Mouse (Mus musculus): ENCODE measurements at regions not wholly inside any gene's neighbourhood (a gene's known extent, or its start where the extent isn't known, plus 50 kb on each side); places are given as distances from the start of the nearest gene placed in this dataset.
A peak's percentile ranks its signal among the peaks of the same experiment; 100 is the strongest.

DNA sequence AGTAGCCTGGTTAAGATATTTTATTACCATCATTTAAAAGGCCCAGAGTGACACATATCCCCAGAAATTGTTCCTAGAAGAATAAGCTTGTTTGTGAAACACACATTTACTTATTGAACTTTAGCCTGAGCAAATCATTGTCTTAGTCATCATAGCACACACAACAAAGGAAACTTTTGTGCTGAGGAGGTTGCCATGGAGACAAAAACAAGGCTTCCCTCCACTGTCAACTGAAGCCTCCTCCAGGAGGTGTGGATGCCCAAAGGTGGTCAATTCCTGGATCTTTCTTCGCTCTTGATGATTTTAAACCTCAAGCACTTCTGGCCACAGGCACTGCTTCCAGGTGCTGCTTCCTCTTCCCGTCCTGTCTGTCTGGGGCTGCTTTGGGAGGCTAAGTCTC lies 167.3 kb downstream of the Gadd45g start:
- 64% methylated on average over 2 of the region's 2 CpGs for WGBS
- peak overlapping the region; percentile 57 for H3K27ac ChIP-seq

GRCm38 (mm10) chr13:52014566-52014965 lies 168.1 kb downstream of the Gadd45g start:
- H3K27ac ChIP-seq = peak overlapping the region; percentile 60
- H3K9me3 ChIP-seq = no peaks in the 10 kb centered on the region
- H3K27me3 ChIP-seq (ENCODE audit: insufficient read depth, poor library complexity, severe bottlenecking) = peaks cover 22% of the 10 kb centered on the region
- H3K4me1 ChIP-seq (replicated peaks) = peaks cover 40% of the 10 kb centered on the region
- H3K4me3 ChIP-seq = no peak overlapping the region
- DNase-seq (ENCODE audit: low spot score) = no peak
- no peaks in the 10 kb centered on the region for H3K36me3 ChIP-seq
- 53% methylated on average over 7 of the region's 7 CpGs for WGBS

More for the DNA sequence above, 167.3 kb downstream of the Gadd45g start:
- Histone ChIP-seq H3K36me3 (no peaks in the 10 kb centered on the region), H3K4me3 (no peak overlapping the region), H3K4me1 (replicated peaks) (peaks cover 40% of the 10 kb centered on the region), H3K9me3 (no peaks in the 10 kb centered on the region), H3K27me3 (ENCODE audit: insufficient read depth, poor library complexity, severe bottlenecking) (peaks cover 22% of the 10 kb centered on the region)
- DNase-seq (ENCODE audit: low spot score) = no peak

DNA sequence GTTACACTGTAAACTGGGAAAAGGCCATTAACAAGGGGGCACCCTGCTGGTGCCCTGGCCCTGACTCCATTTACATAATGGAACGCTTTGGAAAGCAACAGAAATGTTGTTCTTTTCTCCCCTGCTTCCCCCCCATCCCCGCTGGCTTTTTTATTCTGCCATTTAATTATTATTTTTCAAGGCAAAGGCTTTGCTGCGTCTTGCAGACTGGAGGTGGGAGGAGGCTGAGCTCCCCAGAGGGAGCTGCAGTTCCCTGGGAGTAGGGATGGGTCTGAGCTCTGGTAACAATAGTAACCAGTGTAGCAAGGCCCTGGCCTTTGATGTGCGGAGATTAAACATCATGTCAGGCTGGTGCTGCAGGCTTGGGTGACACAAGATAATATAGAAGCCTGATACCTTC lies 168.6 kb downstream of the Gadd45g start:
- Histone ChIP-seq H3K27ac (peak overlapping the region; percentile 60), H3K4me1 (replicated peaks) (peaks cover 40% of the 10 kb centered on the region), H3K4me3 (no peak overlapping the region), H3K27me3 (ENCODE audit: insufficient read depth, poor library complexity, severe bottlenecking) (peaks cover 26% of the 10 kb centered on the region), H3K36me3 (no peaks in the 10 kb centered on the region), H3K9me3 (no peaks in the 10 kb centered on the region)
- 5% methylated on average over 4 of the region's 4 CpGs for WGBS
- peak; percentile 36 for DNase-seq (ENCODE audit: low spot score)

GRCm38 (mm10) chr13:52015496-52015895 lies 169.0 kb downstream of the Gadd45g start:
- 11% methylated on average over 5 of the region's 5 CpGs for WGBS
- no peak overlapping the region for H3K4me3 ChIP-seq
- peak overlapping the region; percentile 78 for H3K27ac ChIP-seq
- peaks cover 28% of the 10 kb centered on the region for H3K27me3 ChIP-seq (ENCODE audit: insufficient read depth, poor library complexity, severe bottlenecking)
- no peaks in the 10 kb centered on the region for H3K9me3 ChIP-seq
- H3K4me1 ChIP-seq (replicated peaks) = peaks cover 40% of the 10 kb centered on the region
- no peaks in the 10 kb centered on the region for H3K36me3 ChIP-seq
- DNase-seq (ENCODE audit: low spot score) = peak; percentile 65

DNA sequence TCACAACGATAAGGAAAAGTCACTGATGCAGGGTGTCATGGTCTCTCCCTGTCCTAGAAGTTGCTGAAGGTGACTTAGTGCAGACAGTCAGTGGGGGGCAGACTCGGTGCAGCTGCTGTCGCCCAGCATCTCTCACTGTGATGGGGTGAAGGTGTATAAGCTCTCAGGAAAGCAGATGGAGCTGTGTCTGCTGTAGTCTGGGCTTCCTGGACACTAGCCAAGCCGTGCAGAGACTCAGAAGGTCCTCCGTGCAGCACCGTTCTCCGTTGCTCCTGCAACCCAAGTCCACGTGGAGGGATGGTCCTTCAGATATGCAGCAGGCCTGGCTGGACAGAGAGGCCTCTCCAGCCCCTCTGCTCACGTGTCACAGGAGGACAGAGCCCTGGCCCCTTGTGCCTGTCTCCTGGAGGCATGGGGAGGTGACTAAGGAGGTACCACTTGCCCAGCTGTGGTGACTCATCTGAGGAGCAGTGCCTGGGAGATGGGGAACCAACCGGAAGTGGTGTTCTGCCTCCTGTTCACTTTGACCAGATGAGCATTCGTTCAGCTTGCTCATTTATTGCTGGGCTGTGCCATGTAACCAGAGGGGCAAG lies 171.2 kb downstream of the Gadd45g start:
- WGBS = 89% methylated on average over 11 of the region's 11 CpGs
- Histone ChIP-seq H3K4me1 (replicated peaks) (peaks cover 58% of the 10 kb centered on the region), H3K27ac (0 out of 2 replicates have a peak overlapping the region, but pooled peaks have one; percentile 2), H3K9me3 (no peaks in the 10 kb centered on the region), H3K27me3 (ENCODE audit: insufficient read depth, poor library complexity, severe bottlenecking) (peaks cover 33% of the 10 kb centered on the region), H3K4me3 (no peak overlapping the region), H3K36me3 (no peaks in the 10 kb centered on the region)
- DNase-seq (ENCODE audit: low spot score) = no peak

DNA sequence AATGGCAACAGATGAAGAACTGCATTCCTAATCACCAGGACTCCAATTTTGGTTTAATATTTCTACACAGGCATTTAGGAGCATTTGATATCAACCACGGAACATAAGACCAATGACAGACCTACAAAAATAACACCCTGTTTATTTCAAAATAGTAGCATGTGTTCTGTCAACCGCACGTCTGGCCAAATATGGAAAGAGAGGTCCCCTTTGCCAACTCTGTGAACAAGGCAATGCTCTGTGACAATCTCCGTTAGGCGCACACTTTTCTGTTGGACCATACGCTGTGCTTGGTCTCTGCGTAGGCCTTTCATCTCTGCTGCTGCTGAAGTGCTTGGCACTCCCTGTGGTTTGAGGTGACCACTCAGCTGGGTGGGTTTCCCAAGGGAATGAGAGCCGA lies 173.2 kb downstream of the Gadd45g start:
- Histone ChIP-seq H3K4me1 (replicated peaks) (peaks cover 55% of the 10 kb centered on the region), H3K27ac (no peak overlapping the region)
- DNase-seq (ENCODE audit: low spot score) = no peak

DNA sequence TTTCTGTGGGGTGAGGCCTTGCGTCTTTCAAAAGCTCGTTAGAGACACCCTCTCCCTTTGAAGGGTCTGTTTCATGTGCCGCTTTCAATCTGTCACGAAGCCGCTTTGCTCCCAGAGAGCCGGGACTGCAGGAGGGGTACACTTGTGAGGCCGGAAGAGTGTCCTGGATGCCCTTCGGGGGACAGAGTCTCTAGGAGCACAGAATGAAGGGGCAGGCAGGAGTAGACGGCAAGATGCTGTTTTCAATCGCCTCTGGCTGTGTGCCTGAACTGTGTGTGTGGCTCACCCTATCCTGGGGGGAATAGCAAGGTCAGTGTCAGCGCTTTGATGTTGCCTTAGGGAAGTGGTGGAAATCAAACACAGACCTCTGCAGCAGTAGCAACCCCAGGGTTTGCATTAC lies 174.7 kb downstream of the Gadd45g start:
- Histone ChIP-seq H3K4me3 (no peak overlapping the region), H3K4me1 (replicated peaks) (peaks cover 55% of the 10 kb centered on the region), H3K9me3 (no peaks in the 10 kb centered on the region), H3K27ac (0 out of 2 replicates have a peak overlapping the region, but pooled peaks have one; percentile 50), H3K27me3 (ENCODE audit: insufficient read depth, poor library complexity, severe bottlenecking) (peaks cover 26% of the 10 kb centered on the region), H3K36me3 (no peaks in the 10 kb centered on the region)
- 38% methylated on average over 11 of the region's 11 CpGs for WGBS
- peak; percentile 41 for DNase-seq (ENCODE audit: low spot score)

More for the DNA sequence above, 173.2 kb downstream of the Gadd45g start:
- Histone ChIP-seq H3K27me3 (ENCODE audit: insufficient read depth, poor library complexity, severe bottlenecking) (peaks cover 28% of the 10 kb centered on the region), H3K4me3 (no peak overlapping the region), H3K9me3 (no peaks in the 10 kb centered on the region), H3K36me3 (no peaks in the 10 kb centered on the region)
- 85% methylated on average over 8 of the region's 8 CpGs for WGBS

- H3K4me1 ChIP-seq (replicated peaks) = peaks cover 53% of the 10 kb centered on the region
- no peak overlapping the region for H3K4me3 ChIP-seq
- H3K36me3 ChIP-seq = no peaks in the 10 kb centered on the region
- H3K27ac ChIP-seq = peak overlapping the region; percentile 50; the same call in 1 of the 2 replicates
- no peak for DNase-seq (ENCODE audit: low spot score)
- H3K9me3 ChIP-seq = no peaks in the 10 kb centered on the region
- WGBS = 48% methylated on average over 6 of the region's 6 CpGs
- peaks cover 21% of the 10 kb centered on the region for H3K27me3 ChIP-seq (ENCODE audit: insufficient read depth, poor library complexity, severe bottlenecking)
These were observed 175.3 kb downstream of the Gadd45g start for GRCm38 (mm10) chr13:52021828-52022227.

GRCm38 (mm10) chr13:52022529-52022928 lies 176.1 kb downstream of the Gadd45g start:
- Histone ChIP-seq H3K27ac (no peak overlapping the region), H3K36me3 (no peaks in the 10 kb centered on the region), H3K4me1 (replicated peaks) (peaks cover 53% of the 10 kb centered on the region), H3K9me3 (no peaks in the 10 kb centered on the region), H3K4me3 (no peak overlapping the region), H3K27me3 (ENCODE audit: insufficient read depth, poor library complexity, severe bottlenecking) (peaks cover 15% of the 10 kb centered on the region)
- no peak for DNase-seq (ENCODE audit: low spot score)
- WGBS = 90% methylated on average over 4 of the region's 4 CpGs

DNA sequence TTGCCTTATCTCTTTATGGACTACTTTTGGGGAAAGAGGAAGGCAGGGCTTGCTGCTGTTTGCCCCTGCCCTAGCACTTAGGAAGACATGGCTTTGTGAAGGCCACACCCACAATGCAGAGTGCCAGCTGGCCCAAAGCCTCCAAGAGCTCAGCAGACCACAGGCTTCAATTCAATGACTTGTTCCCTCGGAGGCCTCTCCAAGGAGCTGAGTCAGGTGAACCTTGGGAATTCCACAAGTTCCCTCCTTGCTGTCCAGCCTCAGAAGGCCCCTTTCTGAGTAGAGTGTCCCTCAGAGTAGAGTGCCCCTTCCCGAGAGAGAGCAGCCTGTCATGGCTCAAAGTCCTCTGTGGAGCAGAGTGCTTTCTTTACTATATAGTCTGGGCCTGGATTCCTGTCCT lies 177.9 kb downstream of the Gadd45g start:
- WGBS = 65% methylated on average over 2 of the region's 2 CpGs
- DNase-seq (ENCODE audit: low spot score) = no peak
- Histone ChIP-seq H3K9me3 (no peaks in the 10 kb centered on the region), H3K27me3 (ENCODE audit: insufficient read depth, poor library complexity, severe bottlenecking) (peaks cover 18% of the 10 kb centered on the region; the same call in 1 of the 2 replicates), H3K4me1 (replicated peaks) (peaks cover 61% of the 10 kb centered on the region), H3K4me3 (no peak overlapping the region), H3K27ac (peak overlapping the region; percentile 62; the same call in 1 of the 2 replicates), H3K36me3 (no peaks in the 10 kb centered on the region)

DNA sequence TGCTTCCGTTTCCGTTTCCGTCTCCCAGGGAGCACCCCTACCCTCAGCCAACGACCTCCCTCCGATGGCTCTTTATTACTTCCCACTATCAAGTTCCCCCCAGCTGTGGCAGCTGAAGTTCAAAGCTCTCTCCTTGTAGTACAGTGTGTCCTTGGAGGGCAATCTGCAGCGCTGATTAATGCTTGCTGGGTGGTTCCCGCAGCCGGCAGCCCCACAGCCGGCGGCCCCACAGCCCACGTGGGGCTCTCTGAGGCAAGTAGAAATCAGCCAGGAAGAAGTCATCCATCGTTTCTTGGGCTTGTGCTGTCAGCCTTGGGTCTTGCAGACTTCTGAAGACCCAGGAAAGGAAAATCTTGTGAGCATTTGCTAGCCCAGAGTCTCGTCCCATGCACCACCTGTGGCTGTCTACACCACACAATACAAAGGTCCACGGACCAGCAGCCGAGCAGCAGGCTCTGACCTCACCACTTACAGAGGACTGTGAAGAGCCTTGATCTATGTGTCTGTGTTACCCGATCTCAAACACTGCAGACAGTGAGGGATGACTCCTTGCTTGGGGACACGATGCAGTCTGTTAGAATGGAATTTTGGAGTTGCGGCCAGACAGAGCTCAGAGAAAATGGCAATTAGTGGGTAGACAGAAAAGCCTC lies 178.5 kb downstream of the Gadd45g start:
- Histone ChIP-seq H3K36me3 (no peaks in the 10 kb centered on the region), H3K27me3 (ENCODE audit: insufficient read depth, poor library complexity, severe bottlenecking) (peaks cover 19% of the 10 kb centered on the region; the same call in 1 of the 2 replicates), H3K27ac (peak overlapping the region; percentile 8), H3K4me1 (replicated peaks) (peaks cover 67% of the 10 kb centered on the region), H3K4me3 (no peak overlapping the region), H3K9me3 (no peaks in the 10 kb centered on the region)
- no peak for DNase-seq (ENCODE audit: low spot score)
- WGBS = 54% methylated on average over 18 of the region's 18 CpGs

GRCm38 (mm10) chr13:52025482-52025848 lies 179.0 kb downstream of the Gadd45g start:
- H3K9me3 ChIP-seq = no peaks in the 10 kb centered on the region
- DNase-seq (ENCODE audit: low spot score) = no peak
- H3K4me1 ChIP-seq (replicated peaks) = peaks cover 72% of the 10 kb centered on the region
- whole genome bisulfite sequencing = 79% methylated on average over 5 of the region's 5 CpGs
- H3K27ac ChIP-seq = peak overlapping the region; percentile 8; the same call in 1 of the 2 replicates
- H3K4me3 ChIP-seq = no peak overlapping the region
- H3K27me3 ChIP-seq (ENCODE audit: insufficient read depth, poor library complexity, severe bottlenecking) = peaks cover 16% of the 10 kb centered on the region; the same call in 1 of the 2 replicates
- H3K36me3 ChIP-seq = no peaks in the 10 kb centered on the region

DNA sequence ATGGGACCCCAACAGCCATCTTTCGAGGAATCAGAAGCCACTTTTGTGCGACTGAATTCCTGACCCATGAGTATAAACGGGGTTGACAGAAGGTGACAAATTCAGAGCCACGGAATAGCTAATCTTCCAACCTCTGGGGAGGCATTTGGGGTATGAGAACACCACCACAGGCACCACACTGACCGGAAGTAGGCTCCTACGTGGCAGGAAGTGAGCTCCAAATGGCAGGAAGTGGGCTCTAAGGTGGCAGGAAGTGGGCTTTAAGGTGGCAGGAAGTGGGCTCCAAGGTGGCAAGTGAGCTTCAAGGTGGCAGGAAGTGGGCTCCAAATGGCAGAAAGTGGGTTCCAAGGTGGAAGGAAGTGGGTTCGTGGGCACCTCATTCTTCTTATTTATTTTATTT lies 179.8 kb downstream of the Gadd45g start:
- no peaks in the 10 kb centered on the region for H3K9me3 ChIP-seq
- H3K27ac ChIP-seq = 0 out of 2 replicates have a peak overlapping the region, but pooled peaks have one; percentile 5
- 90% methylated on average over 7 of the region's 7 CpGs for WGBS
- H3K36me3 ChIP-seq = no peaks in the 10 kb centered on the region
- no peak overlapping the region for H3K4me3 ChIP-seq
- peaks cover 16% of the 10 kb centered on the region; the same call in 1 of the 2 replicates for H3K27me3 ChIP-seq (ENCODE audit: insufficient read depth, poor library complexity, severe bottlenecking)
- no peak for DNase-seq (ENCODE audit: low spot score)
- H3K4me1 ChIP-seq (replicated peaks) = peaks cover 64% of the 10 kb centered on the region

All from hindbrain, embryonic 10.5 days (tissue).